Mouse (Mus musculus) neural tube, embryonic 11.5 days (tissue): Measurements from ENCODE around the gene Chga. TPM values are rescaled to one million over a fixed set of nuclear protein-coding genes. Genes with fewer than 3 reads are reported as not detected.

ENCODE experiments used
- ATAC-seq: fragments of 200-750 bp; cut with Nextera tagmentation; 2 replicates; pipeline ENCODE4 v1.8.0; 2017; ENCODE audit warnings: moderate number of reproducible peaks, mild to moderate bottlenecking, moderate TSS enrichment, moderate library complexity; ENCODE audit not compliant: insufficient read depth, low FRiP score, low TSS enrichment
- DNase-seq: peaks from one replicate; pipeline ENCODE4 v3.0.0-alpha.2; 2015; ENCODE audit warnings: low spot score
- H3K27ac ChIP-seq: fragments of 300-500 bp; sonication (generic); 2 replicates; pipeline ENCODE4 v1.5.1; 2014; ENCODE audit warnings: low read depth, mild to moderate bottlenecking, low read length
- H3K27me3 ChIP-seq: fragments of 300-500 bp; sonication (generic); 2 replicates; pipeline ENCODE4 v1.6.1; 2014; ENCODE audit warnings: mild to moderate bottlenecking, low read length, mixed read lengths; ENCODE audit not compliant: control insufficient read depth, insufficient read depth
- H3K36me3 ChIP-seq: fragments of 300-500 bp; sonication (generic); 2 replicates; pipeline ENCODE4 v1.6.1; 2014; ENCODE audit warnings: mild to moderate bottlenecking, low read length, moderate library complexity, mixed read lengths; ENCODE audit not compliant: control insufficient read depth, insufficient read depth
- H3K4me1 ChIP-seq: fragments of 300-500 bp; sonication (generic); 2 replicates; pipeline ENCODE4 v1.6.1; 2014; ENCODE audit warnings: low read length, mixed read lengths; ENCODE audit not compliant: control insufficient read depth, insufficient read depth
- H3K4me2 ChIP-seq: fragments of 300-500 bp; sonication (generic); 2 replicates; pipeline ENCODE4 v1.6.1; 2014; ENCODE audit warnings: low read depth, mild to moderate bottlenecking, moderate library complexity
- H3K4me3 ChIP-seq: fragments of 300-500 bp; sonication (generic); 2 replicates; pipeline ENCODE4 v1.5.1; 2014; ENCODE audit warnings: low read depth, low read length
- H3K9ac ChIP-seq: fragments of 300-500 bp; sonication (generic); 2 replicates; pipeline ENCODE4 v1.6.1; 2014; ENCODE audit warnings: mild to moderate bottlenecking, low read length
- H3K9me3 ChIP-seq: fragments of 300-500 bp; sonication (generic); 2 replicates; pipeline ENCODE4 v1.6.1; 2016; ENCODE audit warnings: low read length; ENCODE audit not compliant: control insufficient read depth
- WGBS: fragments of 180-500 bp; shearing (Covaris S2); extraction: QIAGEN DNeasy Blood & Tissue Kit; methylation state at CpG from one replicate; pipeline ENCODE4 v1.1.7; 2014; 5-methylcytosine and 5-hydroxymethylcytosine counted together
- polyA plus RNA-seq: library from polyadenylated mRNA; unstranded; fragments of >200 nt; fragmentation: Nextera tagmentation; extraction: Ambion mirVana; gene quantifications from 2 replicates; pipeline ENCODE4 v1.2.1, GENCODE M21; 2014

Chga gene
- polyA plus RNA-seq, 1 experiment from 2014 or later, result 29.0 TPM

GRCm38 (mm10) chr12:102612431-102612830 is 57.7 kb downstream of the Chga start:
- H3K27ac ChIP-seq, result no peak overlapping the region
- H3K36me3 ChIP-seq, result no peaks in the 10 kb centered on the region
- DNase-seq, result no peak
- H3K27me3 ChIP-seq, result no peaks in the 10 kb centered on the region
- no peak overlapping the region for H3K4me2 ChIP-seq
- H3K4me1 ChIP-seq, result peaks cover 5% of the 10 kb centered on the region
- H3K4me3 ChIP-seq, result no peak overlapping the region
- no peak overlapping the region for H3K9ac ChIP-seq
- WGBS, result 94% methylated on average over 1 of the region's 1 CpGs
- H3K9me3 ChIP-seq, result no peaks in the 10 kb centered on the region
- no peak for ATAC-seq

DNA sequence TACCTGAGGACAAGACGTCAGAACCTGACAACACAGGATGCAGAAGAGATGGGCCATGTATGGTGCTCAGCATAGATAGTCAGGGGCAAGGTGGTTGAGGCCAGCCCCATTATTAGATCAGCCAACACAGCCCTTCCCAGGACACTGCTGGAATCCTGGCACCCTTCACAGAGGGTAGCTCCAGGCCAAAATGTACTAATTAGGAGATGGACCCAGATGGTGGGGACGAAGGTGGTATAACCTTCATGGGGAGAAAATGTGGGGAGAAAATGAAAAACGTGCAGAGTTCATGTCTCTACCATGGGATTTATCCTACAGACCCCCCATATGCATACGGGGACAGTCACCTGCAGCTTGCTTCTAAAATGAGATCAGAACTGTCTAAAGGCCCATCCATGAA is 58.6 kb downstream of the Chga start:
- Histone ChIP-seq H3K4me1 (peaks cover 5% of the 10 kb centered on the region), H3K27me3 (no peaks in the 10 kb centered on the region), H3K4me2 (no peak overlapping the region), H3K27ac (no peak overlapping the region), H3K4me3 (no peak overlapping the region), H3K9me3 (no peaks in the 10 kb centered on the region), H3K36me3 (no peaks in the 10 kb centered on the region), H3K9ac (no peak overlapping the region)
- 90% methylated on average over 4 of the region's 4 CpGs for WGBS
- ATAC-seq, result no peak
- DNase-seq, result no peak

Other genes with a start within 250 kb of the Chga start
- 56.8 and 61.8 TPM in 2 replicates for gene Lgmn, start 115.2 kb upstream of the Chga start, polyA plus RNA-seq
- 33.1 and 33.6 TPM in 2 replicates for gene Golga5, start 85.8 kb upstream of the Chga start, polyA plus RNA-seq
- gene Itpk1, start 150.0 kb downstream of the Chga start, polyA plus RNA-seq, result 20.3 and 26.1 TPM in 2 replicates
- gene Moap1, start 188.7 kb downstream of the Chga start, polyA plus RNA-seq, result 44.8 and 46.0 TPM in 2 replicates
- gene Tmem251, start 188.8 kb downstream of the Chga start, polyA plus RNA-seq, result 11.6 and 11.7 TPM in 2 replicates
- gene Gm28051, start 202.8 kb downstream of the Chga start, polyA plus RNA-seq, result not detected in 2 replicates
- gene Gon7, start 202.8 kb downstream of the Chga start, polyA plus RNA-seq, result 37.8 and 41.2 TPM in 2 replicates
- 68.4 and 69.4 TPM in 2 replicates for gene Ubr7, start 203.0 kb downstream of the Chga start, polyA plus RNA-seq
- 32.8 and 33.4 TPM in 2 replicates for gene Gm20604, start 203.7 kb downstream of the Chga start, polyA plus RNA-seq